Mouse (Mus musculus): ENCODE data around the gene Zic5.

GRCm38 (mm10) chr14:122482081-122483023, 16.9 kb upstream of the Zic5 start:
- no peak for TF ChIP-seq CTCF (IDR thresholded peaks at IDR 0.05; ENCODE audit: control insufficient read depth, insufficient read depth, insufficient replicate concordance, low read depth, low read length)
- no peak for TF ChIP-seq POLR2A (IDR thresholded peaks at IDR 0.05; ENCODE audit: control insufficient read depth, low read depth, low read length)
